Mouse (Mus musculus) NIH3T3 (cell line): ENCODE results near the gene Mapk1ip1l.
"Not testable (repeated sequence)": the region's sequence is repeated elsewhere in the genome, so short reads cannot be mapped to it uniquely, and the experiment has no call there.

ENCODE experiments used
- DNase-seq: peaks from one replicate; pipeline ENCODE4 v3.0.0-alpha.2; 2012; ENCODE audit warnings: low read depth

Mapk1ip1l gene

DNA sequence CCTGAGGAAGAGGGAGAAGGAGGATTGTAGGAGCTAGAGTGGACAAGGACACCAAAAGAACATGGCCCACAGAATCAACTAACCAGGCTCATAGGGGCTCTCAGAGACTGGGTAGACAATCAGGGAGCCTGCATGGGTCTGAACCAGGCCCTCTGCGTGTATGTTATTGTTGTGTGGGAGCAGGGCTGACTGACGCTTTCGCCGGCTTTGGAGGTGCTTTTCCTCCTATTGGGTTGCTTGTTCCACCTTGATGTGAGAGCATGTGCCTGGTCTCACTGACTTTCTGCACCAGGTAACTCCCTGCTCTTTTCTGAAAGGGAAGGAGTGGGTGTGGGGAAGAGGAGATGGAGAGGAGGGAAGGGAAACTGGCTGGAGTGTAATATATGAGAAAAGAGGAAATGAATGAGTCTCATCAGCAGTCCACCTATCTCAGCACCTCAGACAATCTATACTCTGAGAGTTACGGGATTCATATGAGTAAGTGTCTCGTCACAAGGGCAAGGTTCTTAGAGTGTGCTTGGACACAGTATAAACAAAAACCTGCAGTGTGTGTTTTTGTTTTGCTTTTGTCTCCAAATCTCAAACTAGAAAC is 6.8 kb downstream of the Mapk1ip1l start:
- DNase-seq: no peak

DNA sequence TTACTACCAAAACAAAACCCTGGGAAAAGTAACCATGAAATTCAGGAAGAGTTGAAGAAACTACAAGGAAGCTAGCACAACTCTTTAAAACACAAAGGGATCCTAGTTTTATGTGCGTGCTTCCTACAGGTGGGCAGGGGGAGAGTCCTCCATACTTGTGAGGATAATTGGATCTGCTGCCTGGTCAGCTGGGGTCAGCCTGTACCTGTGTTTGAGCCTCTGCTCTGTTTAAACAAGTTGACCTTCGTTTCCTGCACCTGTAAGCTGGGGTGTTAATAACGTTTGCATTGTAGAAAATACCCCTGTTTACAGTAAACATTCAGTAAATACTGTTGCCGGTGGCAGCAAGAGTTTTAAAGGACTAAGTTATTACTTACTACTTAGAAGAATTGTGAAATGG is 7.9 kb downstream of the Mapk1ip1l start:
- no peak for DNase-seq

DNA sequence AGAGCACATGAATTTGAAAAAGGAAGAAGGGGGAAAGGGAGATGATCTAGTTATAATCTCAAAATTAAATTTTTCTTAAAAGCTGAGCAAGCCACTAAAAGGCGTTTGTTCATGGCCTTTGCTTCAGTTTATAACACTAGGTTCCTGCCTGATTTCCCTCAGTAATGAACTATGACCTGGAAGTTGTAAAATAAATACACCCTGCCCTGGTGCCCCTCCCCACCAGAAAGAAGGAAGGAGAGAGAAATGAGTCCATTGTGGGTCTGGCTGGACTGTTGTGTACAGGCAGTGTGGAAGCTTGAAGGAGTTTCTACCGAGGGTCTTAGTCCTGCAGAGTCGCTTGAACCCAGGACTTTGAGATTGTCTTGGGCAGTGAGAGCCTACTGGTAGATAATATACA is 9.6 kb downstream of the Mapk1ip1l start:
- no peak for DNase-seq

DNA sequence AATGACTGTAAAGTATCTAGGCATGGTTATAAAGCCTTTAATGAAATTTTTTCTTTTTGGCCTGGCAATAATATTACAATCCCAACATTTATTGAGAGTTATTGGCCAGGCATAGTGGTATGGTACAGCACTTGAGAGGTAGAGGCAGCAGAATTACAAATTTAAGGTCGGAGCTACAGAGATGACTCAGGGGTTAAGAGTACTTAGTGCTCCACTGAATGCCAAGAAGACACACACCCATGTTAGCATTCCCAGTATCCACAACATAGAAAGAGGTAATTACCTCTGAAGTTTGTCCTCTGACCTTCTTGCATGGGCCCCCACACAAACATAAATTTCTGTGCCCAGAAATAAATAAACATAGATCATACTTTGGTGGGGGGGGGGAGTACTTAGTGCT is 11.0 kb downstream of the Mapk1ip1l start:
- no peak for DNase-seq

- DNase-seq: no peak
Observed at GRCm38 (mm10) chr14:47310342-47311181, 12.5 kb downstream of the Mapk1ip1l start.

GRCm38 (mm10) chr14:47319362-47319761 is 21.3 kb downstream of the Mapk1ip1l start:
- DNase-seq: no peak

- not testable (repeated sequence) for DNase-seq
Observed at GRCm38 (mm10) chr14:47321581-47321980, 23.5 kb downstream of the Mapk1ip1l start.

- peak; percentile 49 for DNase-seq
Observed at GRCm38 (mm10) chr14:47325965-47326761, 28.1 kb downstream of the Mapk1ip1l start.

GRCm38 (mm10) chr14:47327347-47327746 is 29.3 kb downstream of the Mapk1ip1l start:
- DNase-seq: peak; percentile 69

- peak; percentile 49 for DNase-seq
Observed at GRCm38 (mm10) chr14:47331920-47332319, 33.9 kb downstream of the Mapk1ip1l start.

- DNase-seq: peak; percentile 89
Observed at GRCm38 (mm10) chr14:47334819-47335218, 36.8 kb downstream of the Mapk1ip1l start.

- no peak for DNase-seq
Observed at GRCm38 (mm10) chr14:47335300-47335699, 37.2 kb downstream of the Mapk1ip1l start.

GRCm38 (mm10) chr14:47340231-47340925 is 42.3 kb downstream of the Mapk1ip1l start:
- no peak for DNase-seq

GRCm38 (mm10) chr14:47341811-47342291 is 43.8 kb downstream of the Mapk1ip1l start:
- DNase-seq: no peak

DNA sequence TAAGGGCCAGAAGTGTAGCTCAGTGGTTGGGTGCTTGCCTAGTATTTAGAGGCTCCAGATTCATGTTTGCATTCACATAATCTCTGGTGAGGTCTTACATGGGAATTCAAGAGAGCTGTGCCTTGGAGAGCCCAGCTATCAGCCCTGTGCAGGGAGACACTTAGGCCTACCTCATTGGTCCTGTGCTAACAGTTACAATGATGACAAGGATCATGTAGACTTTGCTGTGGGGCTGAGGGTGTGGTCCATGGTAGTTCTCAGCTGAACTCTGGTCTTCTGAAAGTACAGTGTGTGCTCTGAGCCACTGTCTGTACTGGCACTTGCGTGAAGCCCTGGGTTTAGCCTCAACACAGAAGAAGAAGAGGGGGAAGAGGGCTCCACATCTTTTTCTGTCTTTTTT is 48.6 kb downstream of the Mapk1ip1l start:
- no peak for DNase-seq

DNA sequence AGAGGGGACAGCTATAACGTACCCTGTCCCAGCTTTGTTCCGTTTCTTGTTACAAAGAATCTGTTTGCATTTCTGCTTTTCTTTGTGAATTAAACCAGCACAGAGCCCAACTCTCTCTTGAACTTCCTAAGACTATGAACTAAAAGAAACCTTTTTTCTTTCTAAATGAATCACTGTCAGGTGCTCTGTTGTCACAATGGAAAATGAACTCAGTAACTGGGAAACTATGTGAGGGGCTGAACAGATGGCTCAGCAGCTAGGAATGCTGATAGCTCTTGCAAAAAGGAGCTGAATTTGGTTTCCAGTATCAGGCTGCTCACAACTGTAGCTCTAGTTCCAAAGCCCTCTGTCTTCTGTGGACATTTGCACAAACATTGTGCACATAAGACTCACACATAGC is 52.9 kb downstream of the Mapk1ip1l start:
- peak; percentile 72 for DNase-seq

GRCm38 (mm10) chr14:47352272-47352671 is 54.2 kb downstream of the Mapk1ip1l start:
- no peak for DNase-seq

DNA sequence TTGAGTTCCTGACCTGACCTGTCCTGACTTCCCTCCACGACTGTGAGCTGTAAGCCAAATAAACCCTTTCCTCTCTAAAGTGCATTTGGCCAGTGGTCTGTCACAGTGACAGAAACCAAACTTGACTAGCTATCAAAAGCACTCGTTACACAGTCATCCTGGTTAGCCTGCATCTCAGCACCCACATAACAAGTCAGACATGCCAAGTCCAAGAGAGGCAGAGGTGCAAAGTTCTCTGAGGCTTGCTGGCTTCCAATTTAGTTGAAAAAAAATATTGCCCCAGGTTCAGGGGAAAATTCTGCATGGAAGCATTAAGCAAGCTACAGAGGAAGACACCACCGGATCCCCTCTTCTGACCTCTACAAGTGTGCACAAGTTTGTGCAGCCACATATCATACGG is 55.2 kb downstream of the Mapk1ip1l start:
- no peak for DNase-seq

DNA sequence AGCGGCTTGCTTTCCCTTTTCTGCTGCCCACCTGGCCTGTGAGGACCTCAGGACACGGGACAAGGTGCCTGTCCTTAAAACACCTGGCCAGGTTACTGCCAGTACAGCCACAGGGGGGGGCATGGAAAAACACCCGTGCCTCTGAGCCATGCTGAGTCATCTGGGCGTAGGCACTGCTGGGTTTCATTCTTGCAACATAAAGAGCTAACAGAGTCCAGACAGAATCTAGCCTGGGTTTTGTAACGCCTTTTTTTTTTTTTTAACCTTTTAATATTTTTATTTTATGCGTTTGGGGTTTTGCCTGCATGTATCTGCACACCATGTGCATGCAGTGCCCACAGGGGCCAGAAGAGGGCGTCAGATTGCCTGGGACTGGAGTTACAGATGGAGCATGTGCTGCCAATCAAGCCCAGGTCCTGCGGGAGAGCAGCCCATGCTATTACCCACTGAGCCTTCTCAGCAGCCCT is 56.1 kb downstream of the Mapk1ip1l start:
- DNase-seq: peak; percentile 84

- DNase-seq: no peak
Observed at GRCm38 (mm10) chr14:47354948-47355347, 56.9 kb downstream of the Mapk1ip1l start.

- no peak for DNase-seq
Observed at GRCm38 (mm10) chr14:47356622-47357021, 58.6 kb downstream of the Mapk1ip1l start.

DNA sequence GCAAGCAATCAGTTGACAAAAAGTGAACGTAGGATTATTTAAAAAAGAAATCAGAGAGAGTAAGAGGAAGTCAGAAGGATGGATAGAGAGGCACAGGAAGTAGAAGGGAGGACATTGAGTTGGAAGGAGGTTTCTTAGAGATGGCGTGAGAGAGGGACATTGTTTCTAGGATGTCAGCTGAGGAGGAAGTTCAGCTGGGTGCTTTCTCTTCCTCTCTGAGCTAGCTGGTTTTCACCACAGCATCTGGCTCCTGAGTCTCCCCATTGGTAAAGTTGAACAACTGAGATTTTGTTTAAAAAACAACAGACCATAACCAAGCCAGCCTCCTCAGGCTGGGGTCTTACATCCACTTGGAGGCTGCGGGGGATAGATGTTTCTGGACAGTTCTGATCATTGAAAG is 61.5 kb downstream of the Mapk1ip1l start:
- no peak for DNase-seq
